Mouse (Mus musculus) neural tube, embryonic 11.5 days (tissue): ENCODE results near the gene Ephb6. TPM values are rescaled to one million over a fixed set of nuclear protein-coding genes. Genes with fewer than 3 reads are reported as not detected.

Experiments
- ATAC-seq: fragments of 200-750 bp; cut with Nextera tagmentation; 2 replicates; pipeline ENCODE4 v1.8.0; 2017; ENCODE audit warnings: moderate number of reproducible peaks, mild to moderate bottlenecking, moderate TSS enrichment, moderate library complexity; ENCODE audit not compliant: insufficient read depth, low FRiP score, low TSS enrichment
- DNase-seq: peaks from one replicate; pipeline ENCODE4 v3.0.0-alpha.2; 2015; ENCODE audit warnings: low spot score
- H3K27ac ChIP-seq: fragments of 300-500 bp; sonication (generic); 2 replicates; pipeline ENCODE4 v1.5.1; 2014; ENCODE audit warnings: low read depth, mild to moderate bottlenecking, low read length
- H3K27me3 ChIP-seq: fragments of 300-500 bp; sonication (generic); 2 replicates; pipeline ENCODE4 v1.6.1; 2014; ENCODE audit warnings: mild to moderate bottlenecking, low read length, mixed read lengths; ENCODE audit not compliant: control insufficient read depth, insufficient read depth
- H3K36me3 ChIP-seq: fragments of 300-500 bp; sonication (generic); 2 replicates; pipeline ENCODE4 v1.6.1; 2014; ENCODE audit warnings: mild to moderate bottlenecking, low read length, moderate library complexity, mixed read lengths; ENCODE audit not compliant: control insufficient read depth, insufficient read depth
- H3K4me1 ChIP-seq: fragments of 300-500 bp; sonication (generic); 2 replicates; pipeline ENCODE4 v1.6.1; 2014; ENCODE audit warnings: low read length, mixed read lengths; ENCODE audit not compliant: control insufficient read depth, insufficient read depth
- H3K4me2 ChIP-seq: fragments of 300-500 bp; sonication (generic); 2 replicates; pipeline ENCODE4 v1.6.1; 2014; ENCODE audit warnings: low read depth, mild to moderate bottlenecking, moderate library complexity
- H3K4me3 ChIP-seq: fragments of 300-500 bp; sonication (generic); 2 replicates; pipeline ENCODE4 v1.5.1; 2014; ENCODE audit warnings: low read depth, low read length
- H3K9ac ChIP-seq: fragments of 300-500 bp; sonication (generic); 2 replicates; pipeline ENCODE4 v1.6.1; 2014; ENCODE audit warnings: mild to moderate bottlenecking, low read length
- H3K9me3 ChIP-seq: fragments of 300-500 bp; sonication (generic); 2 replicates; pipeline ENCODE4 v1.6.1; 2016; ENCODE audit warnings: low read length; ENCODE audit not compliant: control insufficient read depth
- WGBS: fragments of 180-500 bp; shearing (Covaris S2); extraction: QIAGEN DNeasy Blood & Tissue Kit; methylation state at CpG from one replicate; pipeline ENCODE4 v1.1.7; 2014; 5-methylcytosine and 5-hydroxymethylcytosine counted together
- polyA plus RNA-seq: library from polyadenylated mRNA; unstranded; fragments of >200 nt; fragmentation: Nextera tagmentation; extraction: Ambion mirVana; gene quantifications from 2 replicates; pipeline ENCODE4 v1.2.1, GENCODE M21; 2014

The Ephb6 gene
- polyA plus RNA-seq, 1 experiment from 2014 or later = 10.8 TPM

DNA sequence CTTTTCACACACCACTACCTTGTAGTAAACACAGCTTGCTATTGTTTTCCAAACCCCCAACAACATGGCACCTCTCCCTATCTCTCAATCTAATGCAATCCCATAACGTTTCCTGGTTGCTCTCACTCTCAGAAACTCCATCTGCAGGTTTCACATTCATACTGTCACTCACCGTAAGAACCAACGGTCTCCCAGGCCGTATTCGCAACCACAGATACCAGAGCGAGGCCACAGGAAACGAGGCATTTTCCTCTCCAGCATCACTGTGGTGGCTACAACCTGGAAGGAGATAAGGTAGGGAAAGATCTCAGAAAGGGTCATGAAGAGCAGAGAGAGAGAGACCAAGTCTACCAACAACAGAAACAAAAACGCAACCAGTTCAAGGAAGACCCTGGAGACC is 49.4 kb downstream of the Ephb6 start:
- H3K4me3 ChIP-seq = no peak overlapping the region
- no peak overlapping the region for H3K4me2 ChIP-seq
- DNase-seq = no peak
- ATAC-seq = no peak
- H3K4me1 ChIP-seq = no peaks in the 10 kb centered on the region
- 87% methylated on average over 8 of the region's 8 CpGs for WGBS
- H3K36me3 ChIP-seq = no peaks in the 10 kb centered on the region
- no peak overlapping the region for H3K27ac ChIP-seq
- no peaks in the 10 kb centered on the region for H3K9me3 ChIP-seq
- no peak overlapping the region for H3K9ac ChIP-seq
- no peaks in the 10 kb centered on the region for H3K27me3 ChIP-seq

DNA sequence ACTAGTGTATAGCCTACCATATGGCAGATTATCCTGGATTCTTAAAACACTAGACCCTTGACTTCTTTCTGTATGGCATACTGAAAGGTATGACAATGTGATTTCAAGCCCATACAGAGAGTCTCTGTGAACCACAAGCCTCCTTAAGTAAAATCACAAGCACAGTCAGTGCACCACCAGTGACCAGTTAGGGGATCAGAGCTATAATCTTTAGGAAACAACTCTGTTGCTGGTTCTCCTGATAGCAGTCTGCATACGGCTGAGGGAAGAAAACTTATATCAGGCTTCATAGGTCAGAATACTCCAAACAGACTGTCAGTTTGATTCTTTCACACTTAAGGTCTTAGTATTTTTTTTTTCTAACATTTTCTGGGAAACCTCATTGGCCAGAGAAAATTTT is 53.2 kb downstream of the Ephb6 start:
- Histone ChIP-seq H3K4me2 (no peak overlapping the region), H3K27me3 (no peaks in the 10 kb centered on the region), H3K4me1 (no peaks in the 10 kb centered on the region), H3K4me3 (no peak overlapping the region), H3K27ac (no peak overlapping the region), H3K36me3 (no peaks in the 10 kb centered on the region), H3K9ac (no peak overlapping the region), H3K9me3 (no peaks in the 10 kb centered on the region)
- DNase-seq (no peak), ATAC-seq (no peak)
- WGBS = 81% methylated on average over 1 of the region's 1 CpGs

DNA sequence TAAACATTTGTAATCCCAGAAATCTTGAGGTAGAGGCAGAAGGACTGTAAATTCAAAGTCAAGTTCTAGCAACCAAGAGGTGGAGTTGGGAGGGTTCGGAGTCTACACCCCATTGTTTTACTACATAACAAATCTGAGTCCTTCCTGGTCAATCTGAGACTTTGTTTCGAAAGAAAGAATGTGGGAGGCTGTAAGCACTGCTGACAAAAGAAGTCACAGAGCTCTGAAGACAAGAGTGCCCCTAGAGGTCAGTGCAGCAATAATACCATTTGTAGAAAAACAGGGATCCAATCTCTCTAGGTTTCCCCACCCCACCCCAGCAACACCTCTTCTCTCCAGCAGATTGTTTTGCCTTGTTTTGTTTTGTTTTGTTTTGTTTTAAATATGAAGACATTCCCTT is 57.0 kb downstream of the Ephb6 start:
- no peak overlapping the region for H3K4me2 ChIP-seq
- DNase-seq (no peak), ATAC-seq (no peak)
- no peak overlapping the region for H3K4me3 ChIP-seq
- H3K27me3 ChIP-seq = no peaks in the 10 kb centered on the region
- H3K4me1 ChIP-seq = no peaks in the 10 kb centered on the region
- no peak overlapping the region for H3K27ac ChIP-seq
- no peak overlapping the region for H3K9ac ChIP-seq
- H3K9me3 ChIP-seq = no peaks in the 10 kb centered on the region
- H3K36me3 ChIP-seq = no peaks in the 10 kb centered on the region
- 37% methylated on average over 2 of the region's 2 CpGs for WGBS

Other genes starting within 250 kb of the Ephb6 start
- not detected in 2 replicates for gene Prss3, start 227.8 kb upstream of the Ephb6 start, polyA plus RNA-seq
- not detected in 2 replicates for gene Gm5771, start 213.1 kb upstream of the Ephb6 start, polyA plus RNA-seq
- gene Gm10334, start 159.3 kb upstream of the Ephb6 start, polyA plus RNA-seq = not detected in 2 replicates
- gene Prss1, start 146.6 kb upstream of the Ephb6 start, polyA plus RNA-seq = not detected in 2 replicates
- not detected in 2 replicates for gene Prss2, start 83.7 kb upstream of the Ephb6 start, polyA plus RNA-seq
- gene Trpv6, start 30.9 kb downstream of the Ephb6 start, polyA plus RNA-seq = 0.31 and 0.37 TPM in 2 replicates
- gene Trpv5, start 75.3 kb downstream of the Ephb6 start, polyA plus RNA-seq = not detected in 2 replicates
- not detected in 2 replicates for gene Llcfc1, start 78.9 kb downstream of the Ephb6 start, polyA plus RNA-seq
- 7.7 and 9.4 TPM in 2 replicates for gene Kel, start 98.9 kb downstream of the Ephb6 start, polyA plus RNA-seq
- gene Olfr459, start 169.7 kb downstream of the Ephb6 start, polyA plus RNA-seq = not detected in 2 replicates
- not detected in 2 replicates for gene Pip, start 242.1 kb downstream of the Ephb6 start, polyA plus RNA-seq
- not detected in 2 replicates for gene Sval2, start 247.5 kb downstream of the Ephb6 start, polyA plus RNA-seq